Mouse (Mus musculus) fat pad, adult 2 months (tissue): ENCODE measurements around the gene Arhgef18.

Experiments
- DNase-seq: peaks from one replicate; pipeline ENCODE4 v3.0.0-alpha.2; 2011; ENCODE audit warnings: low read depth, low spot score; ENCODE audit errors: extremely low read depth

The Arhgef18 gene

DNA sequence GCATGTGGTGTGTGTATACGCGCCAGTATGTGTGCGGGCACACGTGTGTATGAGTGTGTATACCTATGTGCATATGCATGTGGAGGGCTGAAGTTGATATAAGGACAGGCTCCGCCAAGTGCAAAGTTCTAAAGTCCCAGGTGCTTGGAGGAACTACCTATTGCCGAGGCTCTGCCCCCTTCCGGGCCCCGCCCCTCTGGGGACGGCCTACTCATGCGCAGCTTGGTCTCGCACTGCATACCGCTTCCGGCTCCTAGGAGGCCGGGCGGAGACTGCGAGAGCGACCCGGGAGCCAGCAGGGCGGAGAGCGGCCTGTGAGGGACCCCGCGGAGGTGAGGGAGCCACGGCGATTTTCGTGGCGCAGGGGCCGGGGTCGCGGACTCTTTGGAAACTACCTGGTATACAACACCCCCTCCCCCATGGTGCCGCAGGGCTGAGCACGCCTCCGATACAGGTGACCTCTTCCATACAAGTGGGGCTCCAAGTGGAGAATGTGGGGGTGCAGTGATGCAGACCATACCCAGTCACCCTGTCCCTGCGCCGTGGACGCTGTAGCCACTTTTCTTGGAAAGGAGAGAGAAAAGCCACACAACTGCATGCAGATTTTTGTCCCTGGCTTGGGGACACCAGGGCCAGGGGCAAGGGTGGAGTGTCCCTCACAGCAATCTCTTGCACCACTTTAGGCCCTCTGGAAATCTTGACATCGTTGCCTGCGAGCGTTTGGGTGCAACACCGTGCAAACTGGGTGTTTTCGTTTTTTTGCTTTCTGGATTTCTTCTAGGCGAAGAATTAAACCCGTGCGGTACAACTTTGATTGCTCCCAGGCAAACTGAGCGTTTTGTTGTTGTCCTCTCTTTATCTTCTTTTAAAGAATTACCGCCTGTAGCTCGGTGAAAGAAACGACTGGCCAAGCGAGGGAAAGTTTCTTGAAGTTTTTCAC, at the start of gene Arhgef18:
Gene Arhgef18 (plus strand): TSS at position 236 of the 940 bp plus-strand sequence.
- DNase-seq = no peak

DNA sequence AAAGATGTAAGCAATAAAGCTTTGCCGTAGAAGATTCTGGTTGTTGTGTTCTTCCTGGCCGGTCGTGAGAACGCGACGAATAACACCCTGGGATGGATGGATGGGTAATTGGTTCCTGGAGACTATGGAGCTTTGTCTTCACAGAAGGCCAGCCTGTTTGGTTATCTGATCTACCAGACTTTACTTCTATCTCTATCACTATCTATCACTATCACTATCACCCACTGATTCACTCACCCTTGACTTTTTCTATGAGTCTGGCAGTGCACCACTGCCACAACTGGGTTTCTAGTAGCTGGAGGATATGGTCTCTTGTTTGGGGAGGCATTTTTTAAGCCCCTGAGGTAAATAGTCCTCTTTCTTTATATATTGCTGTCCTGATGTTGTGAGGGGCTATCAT, 47.5 kb upstream of the Arhgef18 start:
- DNase-seq = no peak

DNA sequence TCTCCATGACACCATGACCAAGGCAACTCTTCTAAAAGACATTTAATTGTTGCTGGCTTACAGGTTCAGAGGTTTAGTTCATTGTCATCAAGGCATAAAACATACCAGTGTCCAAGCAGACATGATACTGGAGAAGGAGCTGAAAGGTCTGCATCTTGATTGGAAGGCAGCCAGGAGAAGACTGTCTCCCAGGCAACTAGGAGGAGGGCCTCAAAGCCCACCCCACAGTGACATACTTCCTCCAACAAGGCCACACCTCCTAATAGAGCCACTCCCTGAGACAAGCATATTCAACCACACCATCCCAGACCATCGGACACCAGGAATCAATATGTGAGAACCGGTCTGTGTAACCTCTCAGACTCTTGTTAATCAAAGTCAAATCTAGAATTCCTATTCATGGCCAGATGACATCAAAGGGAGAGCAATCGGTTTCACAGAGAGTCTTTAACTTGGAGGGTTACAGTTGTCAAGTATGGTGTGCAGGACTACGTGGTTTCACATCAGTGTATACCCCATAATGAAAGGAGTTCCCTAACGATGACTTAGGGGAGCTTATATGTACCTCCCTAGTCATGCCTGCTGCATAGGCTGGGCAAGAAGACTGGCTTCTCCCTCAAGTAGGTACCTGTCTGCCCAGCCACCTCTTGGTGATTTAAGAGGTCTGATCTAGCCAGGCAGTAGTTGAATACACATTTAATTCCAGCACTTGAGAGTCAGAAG, 46.0 kb upstream of the Arhgef18 start:
- no peak for DNase-seq

DNA sequence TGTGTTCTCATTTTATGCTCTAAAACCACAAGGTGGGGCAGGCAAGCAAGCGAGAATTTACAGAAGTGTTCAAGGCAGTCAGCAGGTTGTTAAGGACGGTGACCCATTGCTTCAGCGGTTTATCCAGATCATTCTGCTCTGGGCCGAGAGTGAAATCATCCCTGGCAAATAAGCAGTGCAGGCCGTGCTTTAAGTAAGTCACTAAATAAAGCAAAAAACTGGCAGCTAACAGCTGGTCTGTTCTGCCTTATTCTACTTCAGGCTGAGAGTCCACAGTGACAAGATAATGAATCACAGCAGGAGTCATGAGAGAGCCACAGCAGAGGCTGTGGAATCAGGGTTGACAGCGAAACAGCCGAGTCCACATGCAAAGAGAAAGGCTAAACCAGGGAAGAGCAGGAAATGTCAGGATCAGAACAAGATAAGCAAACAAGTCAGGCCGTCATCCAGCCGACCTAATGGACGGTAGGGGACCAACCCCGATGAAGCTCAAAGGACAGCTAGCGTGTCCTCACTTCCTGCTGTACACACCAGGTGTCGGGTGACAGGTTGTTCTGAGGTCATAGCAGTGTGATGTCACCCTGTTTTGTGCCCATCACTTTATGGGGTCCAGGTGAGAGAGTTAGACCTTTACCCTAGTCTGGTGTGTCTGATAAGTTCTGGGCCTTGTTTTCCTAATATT, 44.5 kb upstream of the Arhgef18 start:
- DNase-seq = no peak

DNA sequence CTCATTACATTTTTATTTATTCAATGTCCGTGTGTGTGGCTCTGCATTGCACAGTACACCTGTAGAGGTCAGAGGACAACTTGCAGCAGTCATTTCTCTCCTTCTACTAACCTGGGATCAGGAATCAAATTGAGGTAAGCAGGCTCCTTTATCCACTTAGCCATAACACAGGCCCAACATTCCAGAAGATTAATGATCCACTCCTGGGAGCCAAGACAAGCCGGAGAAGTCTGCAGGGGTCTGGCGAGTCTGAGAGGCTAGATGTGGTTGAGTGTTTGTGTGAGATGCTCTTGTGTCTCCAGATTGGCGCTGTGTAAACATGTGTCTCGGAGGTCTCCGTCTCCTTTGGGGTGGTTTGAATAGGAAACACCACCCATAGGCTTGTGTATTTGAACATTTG, 42.1 kb upstream of the Arhgef18 start:
- no peak for DNase-seq

DNA sequence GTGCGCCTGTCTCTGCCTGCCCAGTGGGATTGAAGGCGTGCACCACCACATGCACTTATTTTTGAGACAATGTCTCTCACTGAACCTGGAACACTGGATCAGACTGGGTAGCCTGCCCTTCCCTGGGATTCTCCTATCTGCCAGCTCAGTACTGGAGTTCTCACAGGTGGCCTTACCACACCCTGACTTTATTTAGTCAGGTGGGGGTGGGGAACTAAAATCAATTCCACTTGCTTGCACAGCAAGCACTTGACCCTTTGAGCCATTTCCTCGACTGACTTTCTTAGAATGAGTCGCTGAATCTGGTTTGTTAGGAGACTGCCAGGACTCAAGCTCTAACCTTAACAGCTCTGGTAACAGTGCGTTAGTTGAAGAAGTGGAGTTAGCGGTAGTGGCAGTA, 40.1 kb upstream of the Arhgef18 start:
- DNase-seq = no peak

DNA sequence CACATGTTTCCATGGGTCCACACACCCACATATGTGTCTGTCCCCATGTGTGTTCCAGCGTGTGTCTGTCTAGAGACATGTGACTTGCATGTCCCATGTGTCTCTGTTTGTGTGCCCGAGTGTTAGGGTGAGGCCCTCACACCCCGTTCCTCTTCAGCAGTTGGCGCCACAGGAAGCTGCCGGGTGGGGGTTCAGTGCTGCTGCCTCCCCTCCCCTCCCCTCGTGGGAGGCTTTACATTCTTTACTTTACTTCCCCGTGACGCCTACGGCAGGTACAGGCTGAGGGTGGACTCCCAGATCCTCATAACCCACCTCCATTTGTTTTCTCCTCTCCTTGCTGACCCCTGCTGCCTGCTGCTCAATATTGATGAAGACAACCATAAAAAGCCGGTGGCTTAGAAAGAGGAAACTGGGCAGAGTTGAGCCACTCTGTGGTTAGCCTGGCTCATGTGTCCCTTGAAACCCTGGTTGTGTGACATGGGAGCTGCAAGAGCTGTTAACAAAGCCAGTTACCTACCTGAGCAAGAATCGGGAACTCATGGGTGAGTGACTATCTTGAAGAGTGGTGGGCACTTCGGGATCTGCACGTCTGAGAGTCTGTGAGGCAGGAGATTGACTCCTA, 39.5 kb upstream of the Arhgef18 start, which contains the start of gene A430078G23Rik:
Gene A430078G23Rik (plus strand): TSS at position 227 of the 622 bp plus-strand sequence.
- DNase-seq = no peak

DNA sequence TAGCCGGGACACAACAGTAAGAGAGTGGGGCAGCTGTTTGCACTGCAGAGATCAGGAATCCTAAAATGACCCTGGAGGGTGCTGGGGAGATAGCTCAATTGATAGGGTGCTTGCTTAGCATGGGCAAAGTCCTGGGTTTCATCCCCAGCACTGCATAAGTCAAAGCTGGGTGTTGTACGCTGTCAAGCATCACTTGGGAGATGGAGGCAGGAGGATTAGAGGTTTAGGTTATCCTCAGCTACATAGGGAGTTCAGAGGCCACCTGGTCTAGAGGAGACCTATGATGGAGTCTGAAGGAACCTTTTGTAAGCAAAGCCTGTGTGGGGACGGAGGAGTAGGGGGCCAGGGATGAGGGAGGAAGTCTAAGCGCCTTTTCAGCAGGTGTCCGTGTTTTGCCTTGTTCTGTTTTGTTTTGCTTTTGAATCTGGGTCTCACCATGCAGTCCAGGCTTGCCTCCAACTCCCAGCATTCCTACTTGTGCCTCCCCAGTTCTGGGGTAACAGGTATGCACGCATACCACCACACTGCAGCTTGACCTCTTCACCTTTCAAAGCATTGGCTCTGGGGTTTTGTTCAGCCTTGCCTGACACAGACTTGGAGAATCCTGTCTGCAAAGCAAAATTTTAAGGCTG, 38.9 kb upstream of the Arhgef18 start:
- DNase-seq = no peak

DNA sequence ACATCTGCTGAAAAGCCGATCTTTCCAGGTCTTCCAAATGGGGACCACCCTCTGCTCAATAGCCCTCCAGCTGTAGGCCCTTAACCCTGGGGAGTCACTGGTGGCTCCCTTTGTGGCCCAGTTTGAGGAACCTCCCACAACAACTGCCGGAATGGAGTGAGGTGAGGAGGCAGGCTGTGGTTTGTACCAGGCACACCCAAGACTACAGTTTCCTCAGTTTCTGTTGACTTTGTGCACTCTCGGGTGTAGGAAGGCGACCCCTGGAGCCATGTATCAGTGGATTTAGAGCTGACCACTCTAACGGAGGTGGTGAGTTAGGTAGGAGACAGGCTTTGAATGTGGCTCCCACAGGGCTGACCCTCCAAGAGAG, 38.4 kb upstream of the Arhgef18 start:
- no peak for DNase-seq

DNA sequence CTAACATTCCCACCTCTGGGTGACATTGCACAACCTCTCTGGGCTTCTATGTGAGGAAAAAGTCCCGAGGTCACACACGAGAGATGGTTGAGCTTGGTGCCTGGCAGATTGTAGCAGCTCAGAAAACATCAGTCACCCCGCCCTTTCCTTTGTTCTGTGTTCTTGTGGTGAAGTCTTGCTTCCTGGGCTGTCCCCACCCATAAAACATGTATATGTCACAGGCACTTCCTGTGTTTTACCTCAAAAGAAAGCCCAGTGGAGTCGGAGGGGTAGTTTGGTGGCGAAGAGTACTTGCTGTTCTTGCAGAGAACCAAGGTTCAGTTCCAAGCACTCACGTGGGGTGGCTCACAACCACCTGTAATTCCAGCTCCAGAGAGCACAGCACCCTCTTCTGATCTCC, 37.2 kb upstream of the Arhgef18 start:
- no peak for DNase-seq

DNA sequence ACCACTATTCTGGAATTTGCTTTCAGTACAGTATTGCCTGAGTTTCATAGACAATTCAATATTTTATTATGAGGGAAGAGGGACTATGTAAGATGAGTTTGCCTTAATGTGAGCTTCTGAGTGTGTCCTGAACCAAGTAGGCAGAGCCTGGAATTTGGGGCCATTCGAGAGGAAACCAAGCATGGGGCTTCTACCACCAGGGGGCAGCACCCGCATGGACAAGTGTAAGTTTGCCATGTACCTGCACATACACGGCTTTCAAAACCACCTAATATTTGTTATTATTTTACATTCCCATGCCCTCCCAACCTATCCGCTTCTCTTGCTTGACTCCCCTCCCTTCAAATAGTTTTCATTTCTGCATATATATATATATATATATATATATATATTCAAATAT, 34.7 kb upstream of the Arhgef18 start:
- no peak for DNase-seq

DNA sequence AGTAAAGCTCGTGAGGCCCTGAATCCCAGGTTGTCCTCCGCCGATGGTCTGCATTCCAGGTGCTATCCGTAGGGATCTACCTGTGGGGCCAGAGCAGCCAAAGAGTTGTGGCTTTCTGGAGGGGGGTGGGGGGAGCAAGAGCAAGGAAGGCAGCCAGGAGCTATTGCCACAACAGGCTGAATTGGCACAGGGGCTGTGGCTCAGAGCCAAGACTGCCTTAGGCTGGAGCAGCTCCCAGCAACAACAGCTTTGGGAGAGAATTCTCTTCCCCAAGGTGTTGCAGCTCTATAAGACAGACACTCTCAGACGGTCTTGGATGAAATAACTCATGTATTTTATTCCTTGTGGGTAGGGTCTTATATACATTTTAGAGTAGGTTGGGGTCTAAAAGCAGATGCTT, 25.7 kb upstream of the Arhgef18 start:
- DNase-seq = no peak

DNA sequence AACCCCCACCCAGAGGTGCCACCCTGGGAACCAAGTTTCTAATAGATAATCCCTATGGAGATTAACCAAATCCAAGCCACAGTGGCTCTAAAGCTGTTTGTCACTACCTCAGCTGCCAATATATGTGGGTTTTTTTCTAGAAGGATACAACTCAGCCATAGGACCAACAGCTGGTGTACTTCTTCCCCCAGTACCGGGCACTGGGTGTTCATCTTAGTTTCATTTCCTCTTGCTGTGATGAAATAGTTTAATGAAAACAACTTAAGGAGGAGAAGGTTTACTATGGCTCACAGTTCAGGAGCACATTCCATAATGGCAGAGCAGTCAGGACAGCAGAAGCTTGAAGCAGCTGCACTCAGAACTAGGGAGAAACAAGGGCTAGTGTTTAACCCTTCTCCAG, 24.7 kb upstream of the Arhgef18 start:
- DNase-seq = no peak

DNA sequence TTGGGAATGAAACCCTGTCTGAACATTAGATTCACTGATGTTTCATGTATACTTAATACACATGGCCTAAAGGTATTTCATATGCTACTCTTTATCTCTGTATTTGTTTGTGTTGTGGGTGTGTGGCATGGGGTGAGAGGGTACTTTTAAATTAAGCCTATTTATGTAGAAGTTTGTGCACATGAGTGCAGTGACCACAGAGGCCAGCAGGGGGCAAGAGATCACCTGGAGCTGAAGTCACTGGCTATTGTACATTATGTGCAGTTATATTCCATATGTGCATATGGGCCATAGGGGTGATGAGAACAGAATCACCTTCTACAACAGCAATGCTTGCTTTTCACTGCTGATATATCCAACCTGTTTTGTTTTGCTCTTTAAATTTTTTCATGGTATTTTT, 17.1 kb upstream of the Arhgef18 start:
- DNase-seq = no peak

DNA sequence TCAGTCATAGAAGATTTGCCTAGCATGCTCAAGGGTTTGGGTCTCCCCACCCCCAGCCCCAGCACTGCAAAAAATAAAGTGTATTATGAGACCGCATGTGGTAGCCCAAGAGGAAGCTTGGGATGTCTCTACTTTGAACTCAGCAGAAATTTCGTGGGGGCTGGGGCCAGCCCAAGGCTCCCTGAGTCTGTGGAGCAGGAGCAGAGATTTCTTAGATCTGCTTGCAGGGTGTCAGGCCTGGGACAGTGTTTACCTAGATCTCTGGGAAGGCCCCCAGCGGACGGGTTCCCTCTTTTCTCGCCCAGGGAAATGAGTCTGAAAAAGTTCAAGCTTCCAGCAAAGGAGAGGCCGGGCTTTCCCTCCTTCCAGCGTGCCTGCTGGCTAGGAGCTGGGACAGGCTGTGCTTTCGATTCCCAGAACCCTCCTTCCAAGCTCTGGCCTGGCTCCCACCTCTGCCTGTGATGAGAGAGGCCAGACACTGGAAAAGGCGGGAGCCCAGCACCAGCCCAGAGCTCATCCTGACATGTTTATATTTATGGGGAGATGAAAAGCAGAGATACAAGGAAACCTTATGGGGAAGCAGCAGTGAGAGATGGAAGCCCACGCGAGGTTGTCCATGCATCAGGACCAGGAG, 16.0 kb upstream of the Arhgef18 start:
- DNase-seq = no peak

DNA sequence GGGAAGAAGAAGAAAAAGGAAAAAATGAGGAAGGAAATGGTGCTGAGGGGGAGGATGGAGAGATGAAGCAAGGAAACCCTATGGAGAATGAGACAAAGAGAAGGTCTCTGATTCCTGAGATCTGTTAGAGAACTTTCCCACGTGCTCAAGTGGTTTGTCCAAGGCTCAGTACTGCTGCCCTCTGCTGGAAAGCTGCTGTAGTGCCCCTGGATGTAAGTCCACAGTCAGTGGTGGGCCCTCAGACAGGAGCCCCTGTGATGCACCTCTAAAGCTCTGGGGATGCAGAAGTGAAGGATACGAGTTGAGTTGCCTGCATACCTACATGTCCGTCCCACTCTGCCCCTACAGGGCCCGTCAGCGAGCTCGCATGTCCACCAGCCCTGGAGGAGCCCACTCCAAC, 5.5 kb upstream of the Arhgef18 start:
- DNase-seq = no peak

DNA sequence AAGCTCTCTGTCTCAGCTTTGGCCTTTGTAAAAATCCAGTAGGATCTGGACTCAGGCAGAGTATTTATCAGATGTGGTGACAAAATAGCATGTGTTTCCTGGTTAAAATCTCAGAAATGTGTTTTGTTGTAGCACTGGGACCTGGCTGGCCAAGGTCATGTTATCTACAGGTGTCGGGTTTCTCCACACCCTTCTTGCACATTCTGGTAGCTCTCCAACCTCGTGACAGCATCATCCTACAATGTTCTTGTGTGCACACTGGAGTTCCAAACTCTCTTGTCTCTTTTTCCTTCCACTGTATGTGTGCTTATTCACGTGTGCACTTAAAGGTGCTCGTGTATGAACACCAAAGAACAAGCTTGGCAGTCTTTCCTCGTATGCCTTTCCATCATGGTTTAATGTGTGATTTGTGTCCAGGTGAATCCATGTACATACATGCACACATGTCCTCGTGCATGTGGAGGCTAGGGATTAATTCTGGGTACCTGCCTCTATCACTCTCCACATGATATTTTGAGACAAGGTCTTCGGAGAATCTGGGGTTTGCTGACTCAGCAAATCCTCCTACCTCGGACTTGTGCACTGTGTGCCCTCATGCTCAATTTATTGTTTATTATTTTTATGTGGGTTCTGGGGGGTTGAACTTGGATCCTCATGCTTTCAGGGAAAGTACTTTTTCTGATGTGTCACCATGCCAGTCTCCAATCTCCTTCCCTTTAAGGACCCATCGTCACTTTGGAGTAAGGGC, 4.0 kb upstream of the Arhgef18 start:
- no peak for DNase-seq

DNA sequence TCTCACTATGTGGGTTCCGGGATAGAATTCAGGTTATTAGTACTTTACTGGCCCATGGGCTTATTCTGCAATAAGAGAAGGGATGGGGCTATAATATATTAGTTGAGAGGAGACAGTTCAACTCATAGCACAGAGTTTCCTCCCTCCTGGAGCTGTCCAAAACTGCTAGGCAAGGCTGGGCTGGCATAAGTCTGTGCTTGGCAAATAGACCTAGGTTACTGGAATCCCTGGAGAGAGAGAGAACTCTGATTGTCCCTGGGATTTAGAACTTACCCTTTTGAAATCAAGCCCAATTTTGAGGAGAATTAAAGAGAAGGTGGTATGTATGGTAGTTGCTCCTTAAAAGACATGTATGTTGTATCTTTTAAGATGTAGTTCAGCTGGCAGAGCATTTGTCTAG, 3.3 kb upstream of the Arhgef18 start:
- no peak for DNase-seq

DNA sequence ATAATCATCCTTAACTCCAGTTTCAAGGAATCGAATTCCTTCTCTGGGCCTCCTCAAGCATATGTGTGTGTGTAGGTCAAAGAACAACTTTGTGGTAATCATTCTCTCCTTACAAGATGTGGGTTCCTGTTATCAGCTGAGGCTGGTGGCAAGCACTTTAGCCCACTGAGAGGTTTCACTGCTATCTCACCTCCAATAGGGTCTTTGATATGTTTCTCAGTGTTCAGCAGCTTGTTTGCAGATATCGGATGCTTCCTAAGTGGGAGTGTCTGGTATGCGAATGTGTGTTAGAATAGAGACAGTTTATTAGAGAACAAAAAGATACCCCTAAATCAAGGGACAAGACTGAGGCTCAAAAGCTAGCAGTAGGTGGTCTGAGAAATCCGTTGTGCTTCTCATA, 513 bp upstream of the Arhgef18 start:
- no peak for DNase-seq

DNA sequence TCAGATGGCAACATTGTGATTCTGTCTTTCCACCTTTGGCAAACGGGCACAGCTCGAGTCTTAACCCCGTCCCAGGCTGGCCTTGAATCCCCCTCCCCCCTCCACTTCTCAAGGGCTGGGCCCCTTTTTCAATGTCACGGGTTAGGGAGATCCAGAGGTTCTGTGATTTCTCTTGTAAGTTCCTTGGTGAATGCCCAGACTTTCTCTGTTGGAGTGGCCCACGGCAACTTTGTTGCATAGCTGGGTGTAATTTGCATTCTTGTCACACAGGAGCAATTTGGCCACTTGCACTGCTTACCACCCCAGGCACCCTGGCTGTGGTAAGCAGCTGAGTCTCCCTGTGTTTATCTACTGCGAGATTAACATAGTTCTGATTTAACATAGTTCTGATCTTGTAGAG, 1.8 kb downstream of the Arhgef18 start:
- DNase-seq = no peak
